Mouse (Mus musculus) kidney, postnatal 0 days (tissue): Measurements from ENCODE around the gene Fam187a. TPM values are rescaled to one million over a fixed set of nuclear protein-coding genes. Genes with fewer than 3 reads are reported as not detected.

ENCODE experiments used
- ATAC-seq: fragments of 200-750 bp; cut with Nextera tagmentation; replicated peaks from 2 replicates; pipeline ENCODE4 v1.8.0; 2017; ENCODE audit warnings: low read depth, moderate number of reproducible peaks, moderate TSS enrichment, moderate library complexity; ENCODE audit not compliant: low FRiP score
- DNase-seq: peaks from one replicate; pipeline ENCODE4 v3.0.0-alpha.2; 2016; ENCODE audit warnings: low spot score
- H3K27ac ChIP-seq: fragments of 300-500 bp; sonication (generic); 2 replicates; pipeline ENCODE4 v1.5.1; 2014; ENCODE audit warnings: mild to moderate bottlenecking
- H3K27me3 ChIP-seq: fragments of 300-500 bp; sonication (generic); 2 replicates; pipeline ENCODE4 v1.6.1; 2014; ENCODE audit warnings: low read length, mixed read lengths; ENCODE audit not compliant: insufficient read depth
- H3K36me3 ChIP-seq: fragments of 300-500 bp; sonication (generic); 2 replicates; pipeline ENCODE4 v1.6.1; 2014; ENCODE audit warnings: low read length, mixed read lengths; ENCODE audit not compliant: insufficient read depth
- H3K4me1 ChIP-seq: fragments of 300-500 bp; sonication (generic); replicated peaks from 2 replicates; pipeline ENCODE4 v1.6.1; 2014; ENCODE audit warnings: antibody characterized with exemption, low read length, mixed read lengths; ENCODE audit not compliant: insufficient read depth
- H3K4me2 ChIP-seq: fragments of 300-500 bp; sonication (generic); 2 replicates; pipeline ENCODE4 v1.6.1; 2014; ENCODE audit warnings: mild to moderate bottlenecking, low read length, moderate library complexity, mixed read lengths
- H3K4me3 ChIP-seq: fragments of 300-500 bp; sonication (generic); replicated peaks from 2 replicates; pipeline ENCODE4 v1.5.1; 2014; ENCODE audit warnings: low read depth, low read length
- H3K9ac ChIP-seq: fragments of 300-500 bp; sonication (generic); 2 replicates; pipeline ENCODE4 v1.6.1; 2014; ENCODE audit warnings: low read depth, low read length
- H3K9me3 ChIP-seq: fragments of 300-500 bp; sonication (generic); replicated peaks from 2 replicates; pipeline ENCODE4 v1.6.1; 2016; ENCODE audit warnings: low read length, inconsistent platforms, mixed read lengths
- CTCF ChIP-seq: IDR thresholded peaks from 2 replicates; pipeline ENCODE4 v1.5.1; 2016; ENCODE audit warnings: antibody characterized with exemption, low read depth, mild to moderate bottlenecking, moderate library complexity
- WGBS: fragments of 180-500 bp; shearing (Covaris S2); extraction: QIAGEN DNeasy Blood & Tissue Kit; methylation state at CpG from one replicate; pipeline ENCODE4 v1.1.7; 2014; 5-methylcytosine and 5-hydroxymethylcytosine counted together
- polyA plus RNA-seq: library from polyadenylated mRNA; unstranded; fragments of >200 nt; fragmentation: Nextera tagmentation; extraction: Ambion mirVana; gene quantifications from 2 replicates; pipeline ENCODE4 v1.2.1, GENCODE M21; 2015

Gene Fam187a
- polyA plus RNA-seq, 1 experiment from 2014 or later = not detected

- Histone ChIP-seq H3K36me3 (peaks cover 30% of the 10 kb centered on the region; the same call in 1 of the 2 replicates), H3K27ac (no peak overlapping the region)
Observed at GRCm38 (mm10) chr11:102874801-102875334, 10.1 kb upstream of the Fam187a start.

GRCm38 (mm10) chr11:102879558-102879957, 5.4 kb upstream of the Fam187a start:
- Histone ChIP-seq H3K4me2 (peak overlapping the region; percentile 61), H3K4me1 (peaks cover 11% of the 10 kb centered on the region; the same call in 1 of the 2 replicates), H3K9ac (peak overlapping the region; percentile 76; the same call in 1 of the 2 replicates), H3K9me3 (no peaks in the 10 kb centered on the region), H3K36me3 (0 out of 2 replicates have a peak, but pooled peaks cover 12% of the 10 kb centered on the region), H3K27me3 (no peaks in the 10 kb centered on the region), H3K27ac (no peak overlapping the region), H3K4me3 (peak overlapping the region; percentile 77; the same call in 1 of the 2 replicates)
- no peak for TF ChIP-seq CTCF
- ATAC-seq (no peak), DNase-seq (no peak)
- WGBS = 53% methylated on average over 2 of the region's 2 CpGs

More at GRCm38 (mm10) chr11:102874801-102875334, 10.1 kb upstream of the Fam187a start:
- no peak for ATAC-seq
- 0 out of 2 replicates have a peak overlapping the region, but pooled peaks have one; percentile 18 for H3K9ac ChIP-seq
- DNase-seq = no peak
- 0 out of 2 replicates have a peak, but pooled peaks cover 2% of the 10 kb centered on the region for H3K4me1 ChIP-seq
- 88% methylated on average over 7 of the region's 7 CpGs for WGBS
- TF ChIP-seq CTCF = no peak
- no peaks in the 10 kb centered on the region for H3K27me3 ChIP-seq
- H3K9me3 ChIP-seq = no peaks in the 10 kb centered on the region
- H3K4me3 ChIP-seq = no peak overlapping the region
- no peak overlapping the region for H3K4me2 ChIP-seq

GRCm38 (mm10) chr11:102880585-102881313, 4.2 kb upstream of the Fam187a start, which contains the start of the genes Eftud2 and Ccdc103:
Eftud2 (minus strand) TSS chr11:102880985.
Ccdc103 (plus strand) TSS chr11:102881204.
- DNase-seq (peak; percentile 97), ATAC-seq (peak; percentile 91)
- no peaks in the 10 kb centered on the region for H3K27me3 ChIP-seq
- 0 out of 2 replicates have a peak, but pooled peaks cover 12% of the 10 kb centered on the region for H3K36me3 ChIP-seq
- no peak for TF ChIP-seq CTCF
- no peaks in the 10 kb centered on the region for H3K9me3 ChIP-seq
- peak within 1 kb of the TSS; percentile 76 for H3K9ac ChIP-seq
- peaks cover 11% of the 10 kb centered on the region; the same call in 1 of the 2 replicates for H3K4me1 ChIP-seq
- H3K4me3 ChIP-seq = peak within 1 kb of the TSS; percentile 77
- WGBS = under 1% methylated on average over 62 of the region's 62 CpGs
- H3K27ac ChIP-seq = peak within 1 kb of the TSS; percentile 83
- peak within 1 kb of the TSS; percentile 61 for H3K4me2 ChIP-seq

GRCm38 (mm10) chr11:102881314-102882198, 3.4 kb upstream of the Fam187a start:
- peak overlapping the region; percentile 77 for H3K4me3 ChIP-seq
- ATAC-seq = no peak; the same call in 1 of the 2 replicates
- H3K27ac ChIP-seq = 0 out of 2 replicates have a peak overlapping the region, but pooled peaks have one; percentile 83

GRCm38 (mm10) chr11:102887433-102887832, 2.5 kb downstream of the Fam187a start:
- Histone ChIP-seq H3K4me2 (no peak overlapping the region), H3K27me3 (no peaks in the 10 kb centered on the region), H3K4me1 (no peaks in the 10 kb centered on the region), H3K36me3 (no peaks in the 10 kb centered on the region), H3K27ac (no peak overlapping the region), H3K9me3 (no peaks in the 10 kb centered on the region), H3K4me3 (no peak overlapping the region), H3K9ac (no peak overlapping the region)
- no peak for TF ChIP-seq CTCF
- DNase-seq (no peak), ATAC-seq (no peak)
- WGBS = 87% methylated on average over 5 of the region's 5 CpGs

More at GRCm38 (mm10) chr11:102881314-102882198, 3.4 kb upstream of the Fam187a start:
- H3K4me1 ChIP-seq = peaks cover 11% of the 10 kb centered on the region; the same call in 1 of the 2 replicates
- no peak for TF ChIP-seq CTCF
- H3K4me2 ChIP-seq = peak overlapping the region; percentile 61
- 13% methylated on average over 13 of the region's 13 CpGs for WGBS
- no peak for DNase-seq
- peak overlapping the region; percentile 76 for H3K9ac ChIP-seq
- H3K9me3 ChIP-seq = no peaks in the 10 kb centered on the region
- no peaks in the 10 kb centered on the region for H3K27me3 ChIP-seq
- 0 out of 2 replicates have a peak, but pooled peaks cover 12% of the 10 kb centered on the region for H3K36me3 ChIP-seq
